Mouse (Mus musculus): Measurements from ENCODE around the gene Cerkl. TPM values are rescaled to one million over a fixed set of nuclear protein-coding genes. Genes with fewer than 3 reads are reported as not detected.
A peak's percentile ranks its signal among the peaks of the same experiment; 100 is the strongest.

The Cerkl gene
- polyA plus RNA-seq, 1 experiment from 2014 or later = 1.8 TPM

DNA sequence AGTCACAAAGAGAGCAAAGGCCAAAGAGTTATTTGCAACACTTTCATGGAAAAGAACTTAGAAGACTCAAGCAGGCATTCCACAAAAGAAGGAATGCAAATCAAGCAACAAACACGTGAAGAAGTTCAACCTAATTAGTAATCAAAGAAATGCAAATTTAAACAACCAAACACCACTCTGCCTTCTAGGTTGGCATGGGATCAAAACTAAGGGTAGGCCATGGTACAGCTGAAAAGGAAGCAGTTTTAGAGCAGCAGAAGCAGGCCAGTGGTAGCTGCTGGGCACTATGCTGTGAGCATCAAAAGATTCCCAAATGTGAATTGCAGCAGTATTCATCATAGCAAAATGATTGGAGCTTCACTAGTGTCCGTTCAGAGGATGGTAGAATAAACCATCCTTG is 59.5 kb downstream of the Cerkl start:
- Histone ChIP-seq H3K4me3 (ENCODE audit: low read depth, low read length) (no peak overlapping the region), H3K36me3 (ENCODE audit: insufficient read depth, low read length) (no peaks in the 10 kb centered on the region), H3K9me3 (ENCODE audit: low read length) (no peaks in the 10 kb centered on the region), H3K4me1 (ENCODE audit: insufficient read depth, low read depth, low read length) (no peaks in the 10 kb centered on the region), H3K27me3 (replicated peaks; ENCODE audit: insufficient read depth, low read length) (no peaks in the 10 kb centered on the region), H3K27ac (ENCODE audit: low read length) (no peak overlapping the region), H3K9ac (replicated peaks; ENCODE audit: low read depth) (no peak overlapping the region), H3K4me2 (replicated peaks; ENCODE audit: low read depth, low read length) (no peak overlapping the region)
- TF ChIP-seq EP300 (IDR thresholded peaks at IDR 0.05) = no peak
- no peak for TF ChIP-seq CTCF (IDR thresholded peaks at IDR 0.05)
- ATAC-seq = no peak
- 65% methylated on average over 2 of the region's 2 CpGs for WGBS
- DNase-seq (ENCODE audit: low spot score) = no peak

- no peaks in the 10 kb centered on the region for H3K36me3 ChIP-seq (ENCODE audit: insufficient read depth, low read length)
- DNase-seq (ENCODE audit: low spot score) = peak; percentile 19
- H3K9ac ChIP-seq (replicated peaks; ENCODE audit: low read depth) = no peak overlapping the region
- TF ChIP-seq CTCF (IDR thresholded peaks at IDR 0.05) = no peak
- no peak for TF ChIP-seq EP300 (IDR thresholded peaks at IDR 0.05)
- no peak for ATAC-seq
- no peaks in the 10 kb centered on the region for H3K9me3 ChIP-seq (ENCODE audit: low read length)
- H3K4me3 ChIP-seq (ENCODE audit: low read depth, low read length) = no peak overlapping the region
- no peak overlapping the region for H3K4me2 ChIP-seq (replicated peaks; ENCODE audit: low read depth, low read length)
- H3K27me3 ChIP-seq (replicated peaks; ENCODE audit: insufficient read depth, low read length) = no peaks in the 10 kb centered on the region
- H3K4me1 ChIP-seq (ENCODE audit: insufficient read depth, low read depth, low read length) = no peaks in the 10 kb centered on the region
- H3K27ac ChIP-seq (ENCODE audit: low read length) = no peak overlapping the region
- 33% methylated on average over 12 of the region's 12 CpGs for WGBS
These were observed 77.2 kb downstream of the Cerkl start for GRCm38 (mm10) chr2:79379087-79380041.

- H3K4me3 ChIP-seq (ENCODE audit: low read depth, low read length) = no peak overlapping the region
- no peaks in the 10 kb centered on the region for H3K9me3 ChIP-seq (ENCODE audit: low read length)
- no peak overlapping the region for H3K27ac ChIP-seq (ENCODE audit: low read length)
- no peaks in the 10 kb centered on the region for H3K36me3 ChIP-seq (ENCODE audit: insufficient read depth, low read length)
- WGBS = 66% methylated on average over 8 of the region's 8 CpGs
- no peak overlapping the region for H3K4me2 ChIP-seq (replicated peaks; ENCODE audit: low read depth, low read length)
- no peaks in the 10 kb centered on the region for H3K27me3 ChIP-seq (replicated peaks; ENCODE audit: insufficient read depth, low read length)
- TF ChIP-seq EP300 (IDR thresholded peaks at IDR 0.05) (no peak), CTCF (IDR thresholded peaks at IDR 0.05) (no peak)
- H3K4me1 ChIP-seq (ENCODE audit: insufficient read depth, low read depth, low read length) = no peaks in the 10 kb centered on the region
- H3K9ac ChIP-seq (replicated peaks; ENCODE audit: low read depth) = no peak overlapping the region
- DNase-seq (ENCODE audit: low spot score) (no peak), ATAC-seq (no peak)
These were observed 78.1 kb downstream of the Cerkl start for GRCm38 (mm10) chr2:79378346-79379086.

DNA sequence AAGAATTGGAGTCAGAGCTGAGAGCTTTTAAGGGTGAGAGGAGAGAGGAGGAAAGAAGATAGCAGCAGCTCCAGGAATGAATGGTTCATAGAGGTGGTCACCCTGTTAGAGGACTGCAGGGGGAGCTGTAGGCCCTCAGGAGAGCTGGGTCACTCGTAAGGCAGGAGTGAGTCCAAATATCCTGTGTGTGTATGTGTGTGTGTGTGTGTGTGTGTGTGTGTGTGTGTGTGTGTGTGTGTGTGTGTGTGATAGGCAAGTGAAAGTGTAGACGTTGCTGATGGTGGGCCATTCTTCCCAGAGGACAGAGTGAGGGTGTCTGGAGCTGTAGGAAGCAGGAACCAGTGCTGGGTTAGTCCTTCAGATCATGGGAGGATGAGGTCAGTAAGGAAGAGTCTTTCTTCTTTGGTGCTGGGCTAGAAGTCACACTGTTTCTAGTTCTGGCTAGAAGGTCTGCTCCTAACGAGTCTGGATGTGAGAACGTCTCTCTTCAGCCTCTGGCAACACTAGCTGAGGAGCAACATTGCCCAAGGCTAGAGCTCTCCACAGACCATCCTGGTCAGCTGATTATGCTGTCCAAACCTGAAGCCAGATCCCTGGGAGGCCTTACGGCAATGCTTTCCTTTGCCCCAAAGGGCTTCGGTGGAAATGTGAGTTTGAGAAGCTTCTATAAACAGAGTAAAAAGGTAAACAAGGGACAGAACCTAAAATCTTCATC is 83.9 kb downstream of the Cerkl start:
- ATAC-seq (no peak), DNase-seq (ENCODE audit: low spot score) (peak; percentile 13)
- 51% methylated on average over 6 of the region's 6 CpGs for WGBS
- no peaks in the 10 kb centered on the region for H3K4me1 ChIP-seq (ENCODE audit: insufficient read depth, low read depth, low read length)
- H3K27ac ChIP-seq (ENCODE audit: low read length) = no peak overlapping the region
- H3K9ac ChIP-seq (replicated peaks; ENCODE audit: low read depth) = no peak overlapping the region
- H3K9me3 ChIP-seq (ENCODE audit: low read length) = no peaks in the 10 kb centered on the region
- no peak for TF ChIP-seq EP300 (IDR thresholded peaks at IDR 0.05)
- TF ChIP-seq CTCF (IDR thresholded peaks at IDR 0.05) = peak; percentile 58
- H3K4me2 ChIP-seq (replicated peaks; ENCODE audit: low read depth, low read length) = no peak overlapping the region
- no peaks in the 10 kb centered on the region for H3K27me3 ChIP-seq (replicated peaks; ENCODE audit: insufficient read depth, low read length)
- H3K36me3 ChIP-seq (ENCODE audit: insufficient read depth, low read length) = no peaks in the 10 kb centered on the region
- H3K4me3 ChIP-seq (ENCODE audit: low read depth, low read length) = no peak overlapping the region

DNA sequence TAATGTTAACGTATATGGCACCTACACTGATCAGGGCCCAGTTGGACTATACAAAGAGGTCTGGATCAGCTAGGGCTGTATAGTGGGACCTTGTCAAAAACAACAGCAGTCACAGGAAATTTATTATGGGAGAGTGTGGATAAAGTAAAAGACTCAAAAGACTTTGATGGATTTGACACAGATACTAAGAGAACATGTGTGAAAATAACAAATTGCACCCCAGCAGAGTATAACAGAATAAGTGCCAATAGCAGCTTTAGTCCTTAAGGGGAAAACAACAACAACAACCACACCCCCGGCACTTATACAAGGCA is 84.5 kb downstream of the Cerkl start:
- no peaks in the 10 kb centered on the region for H3K9me3 ChIP-seq (ENCODE audit: low read length)
- DNase-seq (ENCODE audit: low spot score) (no peak), ATAC-seq (no peak)
- no peak overlapping the region for H3K4me3 ChIP-seq (ENCODE audit: low read depth, low read length)
- H3K4me2 ChIP-seq (replicated peaks; ENCODE audit: low read depth, low read length) = no peak overlapping the region
- H3K36me3 ChIP-seq (ENCODE audit: insufficient read depth, low read length) = no peaks in the 10 kb centered on the region
- 67% methylated on average over 2 of the region's 2 CpGs for WGBS
- H3K27ac ChIP-seq (ENCODE audit: low read length) = no peak overlapping the region
- no peaks in the 10 kb centered on the region for H3K4me1 ChIP-seq (ENCODE audit: insufficient read depth, low read depth, low read length)
- no peak overlapping the region for H3K9ac ChIP-seq (replicated peaks; ENCODE audit: low read depth)
- TF ChIP-seq CTCF (IDR thresholded peaks at IDR 0.05) (no peak), EP300 (IDR thresholded peaks at IDR 0.05) (no peak)
- no peaks in the 10 kb centered on the region for H3K27me3 ChIP-seq (replicated peaks; ENCODE audit: insufficient read depth, low read length)

All from lung, postnatal 0 days (tissue).